Mouse (Mus musculus): Measurements from ENCODE around the gene 6430531B16Rik. TPM values are rescaled to one million over a fixed set of nuclear protein-coding genes. Genes with fewer than 3 reads are reported as not detected.

Gene 6430531B16Rik
- total and polyA plus RNA-seq, 3 experiments = 0.11 TPM; not detected in 2

GRCm38 (mm10) chr7:139968428-139968827 lies 10.1 kb downstream of the 6430531B16Rik start:
- ATAC-seq (ENCODE audit: extremely low read depth, insufficient number of reproducible peaks, low FRiP score, poor library complexity, severe bottlenecking) = no peak
- DNase-seq (ENCODE audit: low spot score) = no peak
- Histone ChIP-seq H3K4me3 (ENCODE audit: low read depth, low read length) (no peak overlapping the region), H3K27me3 (ENCODE audit: insufficient read depth, low read length) (peaks cover 5% of the 10 kb centered on the region; the same call in 1 of the 2 replicates), H3K4me1 (ENCODE audit: insufficient read depth, low read depth, low read length) (no peaks in the 10 kb centered on the region), H3K36me3 (replicated peaks) (no peaks in the 10 kb centered on the region), H3K9me3 (replicated peaks) (no peaks in the 10 kb centered on the region)
- TF ChIP-seq POLR2AphosphoS5 (IDR thresholded peaks at IDR 0.05; ENCODE audit: insufficient replicate concordance, low read depth, low read length) (no peak), GATA1 (IDR thresholded peaks at IDR 0.05; ENCODE audit: borderline replicate concordance, low read length) (no peak), CTCF (IDR thresholded peaks at IDR 0.05; ENCODE audit: low read depth, low read length) (no peak), GATA2 (IDR thresholded peaks at IDR 0.05; ENCODE audit: borderline replicate concordance, low read depth, low read length) (no peak), TAL1 (conservative IDR thresholded peaks at IDR 0.05; ENCODE audit: low read depth, low read length) (no peak)

GRCm38 (mm10) chr7:139967175-139967574 lies 11.4 kb downstream of the 6430531B16Rik start:
- peaks cover 5% of the 10 kb centered on the region; the same call in 1 of the 2 replicates for H3K27me3 ChIP-seq (ENCODE audit: insufficient read depth, low read length)

GRCm38 (mm10) chr7:139963814-139964213 lies 14.7 kb downstream of the 6430531B16Rik start:
- Histone ChIP-seq H3K4me3 (ENCODE audit: low read depth, low read length) (no peak overlapping the region), H3K4me1 (ENCODE audit: insufficient read depth, low read depth, low read length) (no peaks in the 10 kb centered on the region), H3K27me3 (ENCODE audit: insufficient read depth, low read length) (no peaks in the 10 kb centered on the region; the same call in 1 of the 2 replicates), H3K36me3 (replicated peaks) (no peaks in the 10 kb centered on the region), H3K9me3 (replicated peaks) (no peaks in the 10 kb centered on the region)
- ATAC-seq (ENCODE audit: extremely low read depth, insufficient number of reproducible peaks, low FRiP score, poor library complexity, severe bottlenecking) (no peak), DNase-seq (ENCODE audit: low spot score) (no peak)
- TF ChIP-seq GATA1 (IDR thresholded peaks at IDR 0.05; ENCODE audit: borderline replicate concordance, low read length) = no peak
- no peak for TF ChIP-seq TAL1 (conservative IDR thresholded peaks at IDR 0.05; ENCODE audit: low read depth, low read length)
- TF ChIP-seq CTCF (IDR thresholded peaks at IDR 0.05; ENCODE audit: low read depth, low read length) = no peak
- TF ChIP-seq GATA2 (IDR thresholded peaks at IDR 0.05; ENCODE audit: borderline replicate concordance, low read depth, low read length) = no peak
- TF ChIP-seq POLR2AphosphoS5 (IDR thresholded peaks at IDR 0.05; ENCODE audit: insufficient replicate concordance, low read depth, low read length) = no peak

More at GRCm38 (mm10) chr7:139967175-139967574, 11.4 kb downstream of the 6430531B16Rik start:
- ATAC-seq (ENCODE audit: extremely low read depth, insufficient number of reproducible peaks, low FRiP score, poor library complexity, severe bottlenecking) (no peak), DNase-seq (ENCODE audit: low spot score) (no peak)
- TF ChIP-seq POLR2AphosphoS5 (IDR thresholded peaks at IDR 0.05; ENCODE audit: insufficient replicate concordance, low read depth, low read length) = no peak
- no peak for TF ChIP-seq GATA2 (IDR thresholded peaks at IDR 0.05; ENCODE audit: borderline replicate concordance, low read depth, low read length)
- TF ChIP-seq TAL1 (conservative IDR thresholded peaks at IDR 0.05; ENCODE audit: low read depth, low read length) = no peak
- no peak for TF ChIP-seq CTCF (IDR thresholded peaks at IDR 0.05; ENCODE audit: low read depth, low read length)
- no peak for TF ChIP-seq GATA1 (IDR thresholded peaks at IDR 0.05; ENCODE audit: borderline replicate concordance, low read length)
- H3K36me3 ChIP-seq (replicated peaks) = no peaks in the 10 kb centered on the region
- H3K9me3 ChIP-seq (replicated peaks) = no peaks in the 10 kb centered on the region
- no peak overlapping the region for H3K4me3 ChIP-seq (ENCODE audit: low read depth, low read length)
- no peaks in the 10 kb centered on the region for H3K4me1 ChIP-seq (ENCODE audit: insufficient read depth, low read depth, low read length)

- Histone ChIP-seq H3K27me3 (ENCODE audit: insufficient read depth, low read length) (no peaks in the 10 kb centered on the region; the same call in 1 of the 2 replicates), H3K4me1 (ENCODE audit: insufficient read depth, low read depth, low read length) (no peaks in the 10 kb centered on the region), H3K4me3 (ENCODE audit: low read depth, low read length) (no peak overlapping the region), H3K9me3 (replicated peaks) (no peaks in the 10 kb centered on the region; the same call in 1 of the 2 replicates), H3K36me3 (replicated peaks) (no peaks in the 10 kb centered on the region)
- TF ChIP-seq POLR2AphosphoS5 (IDR thresholded peaks at IDR 0.05; ENCODE audit: insufficient replicate concordance, low read depth, low read length) (no peak), GATA2 (IDR thresholded peaks at IDR 0.05; ENCODE audit: borderline replicate concordance, low read depth, low read length) (no peak), CTCF (IDR thresholded peaks at IDR 0.05; ENCODE audit: low read depth, low read length) (no peak), TAL1 (conservative IDR thresholded peaks at IDR 0.05; ENCODE audit: low read depth, low read length) (no peak), GATA1 (IDR thresholded peaks at IDR 0.05; ENCODE audit: borderline replicate concordance, low read length) (no peak)
- DNase-seq (ENCODE audit: low spot score) (no peak), ATAC-seq (ENCODE audit: extremely low read depth, insufficient number of reproducible peaks, low FRiP score, poor library complexity, severe bottlenecking) (no peak)
Measured at GRCm38 (mm10) chr7:139961141-139961540, 17.4 kb downstream of the 6430531B16Rik start.

GRCm38 (mm10) chr7:139957958-139958357 lies 20.6 kb downstream of the 6430531B16Rik start:
- no peak for TF ChIP-seq GATA1 (IDR thresholded peaks at IDR 0.05; ENCODE audit: borderline replicate concordance, low read length)
- no peak for TF ChIP-seq CTCF (IDR thresholded peaks at IDR 0.05; ENCODE audit: low read depth, low read length)
- TF ChIP-seq TAL1 (conservative IDR thresholded peaks at IDR 0.05; ENCODE audit: low read depth, low read length) = no peak
- TF ChIP-seq GATA2 (IDR thresholded peaks at IDR 0.05; ENCODE audit: borderline replicate concordance, low read depth, low read length) = no peak
- TF ChIP-seq POLR2AphosphoS5 (IDR thresholded peaks at IDR 0.05; ENCODE audit: insufficient replicate concordance, low read depth, low read length) = no peak
- Histone ChIP-seq H3K4me1 (ENCODE audit: insufficient read depth, low read depth, low read length) (no peaks in the 10 kb centered on the region), H3K36me3 (replicated peaks) (no peaks in the 10 kb centered on the region), H3K27me3 (ENCODE audit: insufficient read depth, low read length) (no peaks in the 10 kb centered on the region), H3K9me3 (replicated peaks) (no peaks in the 10 kb centered on the region; the same call in 1 of the 2 replicates), H3K4me3 (ENCODE audit: low read depth, low read length) (no peak overlapping the region)
- DNase-seq (ENCODE audit: low spot score) = no peak
- ATAC-seq (ENCODE audit: extremely low read depth, insufficient number of reproducible peaks, low FRiP score, poor library complexity, severe bottlenecking) = no peak

- Histone ChIP-seq H3K27me3 (ENCODE audit: insufficient read depth, low read length) (no peaks in the 10 kb centered on the region), H3K4me3 (ENCODE audit: low read depth, low read length) (no peak overlapping the region), H3K4me1 (ENCODE audit: insufficient read depth, low read depth, low read length) (no peaks in the 10 kb centered on the region), H3K9me3 (replicated peaks) (no peaks in the 10 kb centered on the region; the same call in 1 of the 2 replicates), H3K36me3 (replicated peaks) (no peaks in the 10 kb centered on the region)
- ATAC-seq (ENCODE audit: extremely low read depth, insufficient number of reproducible peaks, low FRiP score, poor library complexity, severe bottlenecking) = no peak
- TF ChIP-seq TAL1 (conservative IDR thresholded peaks at IDR 0.05; ENCODE audit: low read depth, low read length) (no peak), CTCF (IDR thresholded peaks at IDR 0.05; ENCODE audit: low read depth, low read length) (no peak), GATA2 (IDR thresholded peaks at IDR 0.05; ENCODE audit: borderline replicate concordance, low read depth, low read length) (no peak), POLR2AphosphoS5 (IDR thresholded peaks at IDR 0.05; ENCODE audit: insufficient replicate concordance, low read depth, low read length) (no peak), GATA1 (IDR thresholded peaks at IDR 0.05; ENCODE audit: borderline replicate concordance, low read length) (no peak)
- no peak for DNase-seq (ENCODE audit: low spot score)
Measured at GRCm38 (mm10) chr7:139957437-139957836, 21.1 kb downstream of the 6430531B16Rik start.

All from G1E (cell line).